Mouse (Mus musculus) heart, embryonic 10.5 days (tissue): ENCODE results near the gene Pla2g4c. TPM values are rescaled to one million over a fixed set of nuclear protein-coding genes. Genes with fewer than 3 reads are reported as not detected.
A peak's percentile ranks its signal among the peaks of the same experiment; 100 is the strongest.
"Not testable (repeated sequence)": the region's sequence is repeated elsewhere in the genome, so short reads cannot be mapped to it uniquely, and the experiment has no call there.

Experiments
- DNase-seq: peaks from one replicate; pipeline ENCODE4 v3.0.0-alpha.2; 2017; ENCODE audit warnings: low spot score
- H3K27ac ChIP-seq: fragments of 300-500 bp; sonication (generic); 2 replicates; pipeline ENCODE4 v1.5.1; 2016; ENCODE audit warnings: mild to moderate bottlenecking
- H3K27me3 ChIP-seq: fragments of 300-500 bp; sonication (generic); 2 replicates; pipeline ENCODE4 v1.6.1; 2016; ENCODE audit warnings: mild to moderate bottlenecking; ENCODE audit not compliant: poor library complexity, insufficient read depth, severe bottlenecking
- H3K36me3 ChIP-seq: fragments of 300-500 bp; sonication (generic); 2 replicates; pipeline ENCODE4 v1.6.1; 2016; ENCODE audit warnings: mild to moderate bottlenecking, moderate library complexity
- H3K4me1 ChIP-seq: fragments of 300-500 bp; sonication (generic); 2 replicates; pipeline ENCODE4 v1.6.1; 2016; ENCODE audit warnings: mild to moderate bottlenecking
- H3K4me3 ChIP-seq: fragments of 300-500 bp; sonication (generic); 2 replicates; pipeline ENCODE4 v1.5.1; 2016; ENCODE audit warnings: mild to moderate bottlenecking, moderate library complexity
- H3K9me3 ChIP-seq: fragments of 300-500 bp; sonication (generic); 2 replicates; pipeline ENCODE4 v1.6.1; 2016; ENCODE audit warnings: mild to moderate bottlenecking, moderate library complexity
- WGBS: fragments of 180-500 bp; shearing (Covaris S2); methylation state at CpG from one replicate; pipeline ENCODE4 v1.1.7; 2016; 5-methylcytosine and 5-hydroxymethylcytosine counted together
- polyA plus RNA-seq: library from polyadenylated mRNA; unstranded; fragments of >200 nt; fragmentation: Nextera tagmentation; extraction: Ambion mirVana; gene quantifications from 2 replicates; pipeline ENCODE4 v1.2.1, GENCODE M21; 2016

Pla2g4c gene
- 0.75 and 1.3 TPM in 2 replicates for polyA plus RNA-seq

DNA sequence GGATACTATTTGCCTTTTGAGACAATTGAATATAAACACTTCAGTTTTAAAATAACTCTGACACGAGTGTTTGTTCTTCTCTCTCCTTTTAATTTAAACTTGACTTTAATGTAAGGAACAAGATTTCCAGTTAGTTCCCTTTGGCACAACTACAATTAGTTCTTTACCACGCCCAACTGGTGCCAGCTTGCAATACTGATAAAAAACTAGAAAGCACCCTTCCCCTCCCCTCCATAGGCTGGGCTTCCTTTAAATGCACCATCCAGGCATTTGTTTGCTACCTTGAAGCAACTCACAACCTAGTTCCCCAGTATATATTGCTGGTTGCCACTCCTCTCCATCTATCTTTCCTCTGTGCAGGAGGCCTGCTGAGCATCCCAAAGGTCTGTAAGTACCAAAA is at the start of gene Pla2g4c:
TSS of gene Pla2g4c (plus strand) at position 340 of the 400 bp plus-strand sequence.
- H3K4me3 ChIP-seq = no peak within 1 kb of the TSS
- H3K36me3 ChIP-seq = peaks cover under 1% of the 10 kb centered on the region; the same call in 1 of the 2 replicates
- no peak within 1 kb of the TSS for H3K27ac ChIP-seq
- H3K4me1 ChIP-seq = no peaks in the 10 kb centered on the region
- WGBS = 85% methylated on average over 2 of the region's 2 CpGs
- no peaks in the 10 kb centered on the region for H3K9me3 ChIP-seq
- no peaks in the 10 kb centered on the region for H3K27me3 ChIP-seq
- no peak for DNase-seq

GRCm38 (mm10) chr7:13277081-13277480 is 47.4 kb upstream of the Pla2g4c start, which contains the start of gene Lig1:
TSS of gene Lig1 (plus strand) at chr7:13277283.
- Histone ChIP-seq H3K27me3 (no peaks in the 10 kb centered on the region), H3K4me1 (peaks cover 6% of the 10 kb centered on the region; the same call in 1 of the 2 replicates), H3K27ac (peak within 1 kb of the TSS; percentile 97), H3K36me3 (peaks cover 56% of the 10 kb centered on the region), H3K9me3 (no peaks in the 10 kb centered on the region), H3K4me3 (peak within 1 kb of the TSS; percentile 78)
- no peak for DNase-seq
- 95% methylated on average over 16 of the region's 16 CpGs for WGBS

- H3K4me3 ChIP-seq = peak overlapping the region; percentile 78
- 33% methylated on average over 2 of the region's 2 CpGs for WGBS
- no peaks in the 10 kb centered on the region for H3K27me3 ChIP-seq
- peaks cover 64% of the 10 kb centered on the region for H3K36me3 ChIP-seq
- no peak for DNase-seq
- no peaks in the 10 kb centered on the region for H3K9me3 ChIP-seq
- H3K27ac ChIP-seq = peak overlapping the region; percentile 97
- H3K4me1 ChIP-seq = peaks cover 6% of the 10 kb centered on the region; the same call in 1 of the 2 replicates
These were observed 46.6 kb upstream of the Pla2g4c start for GRCm38 (mm10) chr7:13277833-13278232.

DNA sequence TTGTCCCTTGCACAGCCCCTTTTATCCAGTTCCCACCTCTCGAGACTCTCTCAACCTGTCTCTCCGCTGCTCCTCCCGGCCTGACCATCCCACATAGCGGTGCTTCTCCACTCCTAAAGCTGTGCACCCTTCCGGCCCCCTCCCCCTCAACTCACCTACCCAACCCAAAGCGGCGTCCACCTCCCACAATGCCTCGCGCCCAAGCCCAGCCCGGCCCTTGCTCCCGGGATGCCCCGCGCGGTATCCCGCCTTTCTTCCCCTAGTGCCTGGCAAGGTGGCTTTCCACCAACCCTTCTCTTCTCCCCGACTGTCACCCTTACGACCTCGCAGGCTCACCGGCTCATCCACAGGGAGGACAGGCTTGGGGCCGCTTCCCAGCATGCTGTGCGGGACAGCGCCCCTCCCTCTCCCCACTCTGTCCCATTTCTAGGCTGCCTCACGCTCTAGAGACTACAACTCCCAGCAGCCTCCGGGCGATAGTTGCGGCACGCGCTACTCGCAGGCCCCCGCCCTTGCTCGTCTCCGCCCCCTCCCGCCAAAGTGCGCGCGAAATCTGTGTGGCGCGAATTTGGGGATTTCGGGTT is 46.1 kb upstream of the Pla2g4c start, which contains the start of gene Zswim9:
TSS of gene Zswim9 (minus strand) at position 414 of the 584 bp plus-strand sequence.
- Histone ChIP-seq H3K27me3 (no peaks in the 10 kb centered on the region), H3K4me1 (peaks cover 6% of the 10 kb centered on the region; the same call in 1 of the 2 replicates), H3K36me3 (peaks cover 69% of the 10 kb centered on the region), H3K9me3 (no peaks in the 10 kb centered on the region), H3K4me3 (peak within 1 kb of the TSS; percentile 78), H3K27ac (peak within 1 kb of the TSS; percentile 97)
- under 1% methylated on average over 39 of the region's 39 CpGs for WGBS
- DNase-seq = peak; percentile 97

DNA sequence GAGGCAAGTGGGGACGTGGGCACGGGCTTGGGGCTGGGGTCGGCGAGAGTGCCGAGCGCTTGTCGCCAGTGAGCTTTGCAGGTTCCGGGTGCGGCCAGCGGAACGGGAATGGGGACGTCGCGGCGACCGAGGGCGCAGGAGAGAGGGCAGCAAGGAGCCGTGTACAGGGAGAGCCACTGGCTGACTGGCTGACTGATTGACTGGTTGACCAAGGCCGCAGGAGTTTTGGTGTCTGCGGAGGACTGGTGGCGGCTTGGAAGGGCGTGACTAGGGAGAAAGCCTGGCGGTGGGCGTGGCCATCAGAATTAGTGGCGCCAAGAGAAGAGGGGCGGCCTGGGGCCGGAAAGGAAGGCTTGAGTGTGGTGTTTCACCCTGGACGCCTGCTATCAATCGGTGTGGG is 45.5 kb upstream of the Pla2g4c start:
- not testable (repeated sequence) for H3K4me1 ChIP-seq, H3K9me3 ChIP-seq, H3K27me3 ChIP-seq, DNase-seq
- H3K4me3 ChIP-seq = peak overlapping the region; percentile 78
- H3K27ac ChIP-seq = peak overlapping the region; percentile 97
- 1% methylated on average over 16 of the region's 29 CpGs for WGBS
- peaks cover 70% of the 10 kb centered on the region for H3K36me3 ChIP-seq

GRCm38 (mm10) chr7:13288621-13289020 is 35.8 kb upstream of the Pla2g4c start:
- Histone ChIP-seq H3K27me3 (no peaks in the 10 kb centered on the region), H3K4me1 (no peaks in the 10 kb centered on the region), H3K27ac (no peak overlapping the region), H3K36me3 (peaks cover 87% of the 10 kb centered on the region), H3K4me3 (no peak overlapping the region), H3K9me3 (no peaks in the 10 kb centered on the region)
- 48% methylated on average over 5 of the region's 5 CpGs for WGBS
- no peak for DNase-seq

DNA sequence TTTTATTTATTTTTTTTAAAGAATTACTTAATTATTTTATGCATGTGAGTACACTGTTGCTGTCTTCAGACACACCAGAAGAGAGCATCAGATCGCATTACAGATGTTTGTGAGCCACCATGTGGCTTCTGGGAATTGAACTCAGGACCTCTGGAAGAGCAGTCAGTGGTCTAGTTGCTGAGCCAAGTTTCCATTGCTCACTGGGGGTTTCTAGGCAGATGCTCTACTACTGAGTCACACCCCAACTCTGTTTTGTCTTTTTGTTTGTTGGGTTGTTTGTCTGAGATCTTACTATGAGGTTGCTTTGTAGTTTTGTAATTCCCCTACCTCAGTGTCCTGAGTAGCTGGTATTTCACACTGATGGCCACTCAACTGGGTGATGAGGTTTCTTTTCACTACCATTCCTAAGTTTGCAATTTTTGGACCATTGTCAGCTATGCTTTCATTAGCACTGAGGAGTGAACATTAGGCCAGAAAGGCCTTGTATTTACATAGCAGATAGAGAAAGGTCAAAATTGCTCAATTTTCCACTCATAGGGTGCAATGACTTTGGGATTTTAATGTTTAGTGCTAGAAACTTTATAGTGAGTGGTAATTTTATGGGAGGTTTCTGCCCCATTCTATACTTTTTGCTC is 34.3 kb upstream of the Pla2g4c start:
- no peaks in the 10 kb centered on the region for H3K27me3 ChIP-seq
- peaks cover 86% of the 10 kb centered on the region for H3K36me3 ChIP-seq
- H3K4me3 ChIP-seq = no peak overlapping the region
- no peak overlapping the region for H3K27ac ChIP-seq
- no peak for DNase-seq
- no peaks in the 10 kb centered on the region for H3K9me3 ChIP-seq
- no peaks in the 10 kb centered on the region for H3K4me1 ChIP-seq
- 97% methylated on average over 1 of the region's 1 CpGs for WGBS

DNA sequence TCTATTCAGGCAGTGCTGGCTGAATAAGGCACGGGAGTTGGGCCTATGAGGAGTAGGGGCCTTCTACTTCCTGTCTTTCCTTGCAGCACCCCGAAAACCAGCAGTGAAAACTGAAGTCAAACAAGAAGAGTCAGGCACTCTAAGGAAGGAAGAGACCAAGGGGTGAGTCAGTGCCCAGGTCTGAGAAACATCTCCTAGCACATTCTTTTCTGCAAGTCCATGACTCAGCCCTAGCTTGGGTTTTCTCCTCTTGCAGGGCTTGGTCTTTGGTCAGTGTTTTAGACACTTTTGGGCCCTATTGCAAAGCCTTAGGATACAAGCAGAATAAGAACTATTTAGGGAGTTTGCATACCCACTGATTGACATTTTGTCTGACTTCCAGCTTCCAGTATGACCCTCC is 33.1 kb upstream of the Pla2g4c start:
- Histone ChIP-seq H3K36me3 (peaks cover 86% of the 10 kb centered on the region), H3K27ac (no peak overlapping the region), H3K27me3 (no peaks in the 10 kb centered on the region), H3K4me1 (no peaks in the 10 kb centered on the region), H3K4me3 (no peak overlapping the region), H3K9me3 (no peaks in the 10 kb centered on the region)
- no peak for DNase-seq
- WGBS = 87% methylated on average over 2 of the region's 2 CpGs

DNA sequence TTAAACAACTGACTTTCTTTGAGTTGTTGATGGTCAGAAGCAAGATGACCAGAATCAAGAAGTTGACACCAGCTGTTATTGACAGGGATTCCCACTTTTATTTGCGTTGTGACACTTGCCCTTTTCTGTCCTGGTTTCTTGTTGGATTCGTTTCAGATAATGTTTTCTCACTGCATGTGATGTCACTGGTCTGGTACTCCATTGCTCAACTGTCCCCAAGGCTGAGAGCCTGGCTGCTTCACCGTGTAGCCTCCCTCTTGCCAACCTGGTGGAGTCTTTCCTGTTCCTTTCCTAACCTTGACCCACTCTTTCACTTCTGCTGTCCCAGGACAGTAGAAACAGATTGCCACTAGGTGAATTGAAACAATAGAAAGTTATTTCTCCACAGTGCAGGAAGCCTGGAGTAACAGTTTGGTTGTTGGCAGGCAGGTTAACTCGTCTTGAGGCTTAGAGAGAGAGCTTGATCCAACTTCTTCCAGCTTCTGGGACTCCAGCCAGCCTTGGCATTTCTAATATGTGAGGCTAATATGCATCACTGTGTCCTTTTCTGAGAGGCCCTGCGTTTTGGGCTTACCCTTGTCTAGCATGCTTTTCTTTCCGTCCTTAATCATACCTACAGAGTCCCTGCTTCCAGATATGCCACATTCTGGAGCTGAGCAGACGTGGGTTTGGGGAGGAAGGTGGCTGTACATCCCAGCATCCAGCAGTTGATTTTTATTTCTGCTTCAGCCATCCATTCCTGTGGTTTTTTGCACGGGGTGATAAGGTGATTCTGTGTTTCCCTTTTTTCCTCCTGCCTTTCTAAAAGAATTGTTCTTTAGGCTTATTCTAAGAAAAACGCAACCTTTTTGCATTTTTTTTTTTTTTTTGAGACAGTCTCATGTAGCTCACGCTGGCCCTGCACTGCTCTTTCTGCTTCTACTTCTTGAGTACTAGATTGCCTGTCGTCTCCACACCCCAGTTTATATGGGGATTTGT is 30.3 kb upstream of the Pla2g4c start:
- no peaks in the 10 kb centered on the region for H3K4me1 ChIP-seq

DNA sequence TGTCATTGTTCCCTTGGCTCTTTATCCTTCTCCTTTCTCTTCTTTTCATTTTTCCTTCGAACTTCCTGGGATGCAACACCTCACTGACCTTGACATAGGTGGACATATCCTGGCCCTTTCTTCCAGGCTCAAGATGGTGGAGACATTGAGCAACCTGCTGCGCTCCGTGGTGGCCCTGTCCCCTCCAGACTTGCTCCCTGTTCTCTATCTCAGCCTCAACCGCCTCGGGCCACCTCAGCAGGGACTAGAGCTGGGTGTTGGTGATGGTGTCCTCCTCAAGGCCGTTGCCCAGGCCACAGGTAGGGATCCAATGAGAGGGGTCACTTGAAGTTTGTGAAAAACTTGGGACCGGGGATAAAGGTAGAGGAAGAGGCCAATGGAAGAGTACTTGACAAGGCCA is 29.2 kb upstream of the Pla2g4c start:
- H3K9me3 ChIP-seq = no peaks in the 10 kb centered on the region
- no peaks in the 10 kb centered on the region for H3K4me1 ChIP-seq
- no peak overlapping the region for H3K27ac ChIP-seq
- no peaks in the 10 kb centered on the region for H3K27me3 ChIP-seq
- peaks cover 98% of the 10 kb centered on the region for H3K36me3 ChIP-seq
- 93% methylated on average over 7 of the region's 7 CpGs for WGBS
- no peak overlapping the region for H3K4me3 ChIP-seq
- peak; percentile 56 for DNase-seq

More for the DNA sequence above, 30.3 kb upstream of the Pla2g4c start:
- no peak overlapping the region for H3K27ac ChIP-seq
- WGBS = 83% methylated on average over 11 of the region's 11 CpGs
- no peak for DNase-seq
- H3K4me3 ChIP-seq = no peak overlapping the region
- no peaks in the 10 kb centered on the region for H3K9me3 ChIP-seq
- no peaks in the 10 kb centered on the region for H3K27me3 ChIP-seq
- peaks cover 98% of the 10 kb centered on the region for H3K36me3 ChIP-seq

DNA sequence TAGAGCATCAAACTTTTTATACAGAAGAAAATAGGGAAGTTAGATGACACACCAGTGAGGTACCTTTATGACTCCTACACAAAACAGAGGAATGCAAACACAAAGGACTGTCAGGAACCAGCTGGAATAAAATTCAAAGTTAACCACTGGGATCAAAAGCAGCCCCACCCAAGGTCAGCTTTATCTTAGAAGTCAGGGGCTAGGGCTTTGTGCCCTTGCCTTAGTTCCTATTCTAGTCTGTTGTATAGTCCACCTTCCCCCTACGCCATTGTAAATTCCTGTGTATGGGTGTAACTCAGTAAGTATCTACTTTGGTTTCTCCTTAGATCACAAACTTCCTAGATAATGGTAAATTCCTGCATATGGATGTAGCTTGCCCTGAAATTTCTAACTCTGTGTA is 26.8 kb upstream of the Pla2g4c start:
- peaks cover 98% of the 10 kb centered on the region for H3K36me3 ChIP-seq
- WGBS = 91% methylated on average over 1 of the region's 1 CpGs

DNA sequence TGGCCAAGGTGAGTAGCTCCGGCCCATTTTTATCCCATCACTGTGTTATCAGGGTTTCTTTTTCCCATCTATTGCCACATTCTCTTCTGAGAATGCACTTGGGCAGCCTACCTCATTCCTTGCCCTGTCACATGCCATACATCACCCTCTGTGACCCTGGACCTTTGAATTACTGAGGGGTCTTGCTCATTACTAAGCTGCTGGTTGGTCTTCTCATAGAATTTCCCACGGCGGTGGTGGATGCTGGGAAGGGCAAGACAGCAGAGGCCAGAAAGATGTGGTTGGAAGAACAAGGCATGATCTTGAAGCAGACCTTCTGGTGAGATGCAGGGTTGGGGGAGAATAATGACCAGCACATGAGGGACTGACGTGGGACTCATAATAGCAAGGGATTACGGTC is 25.6 kb upstream of the Pla2g4c start:
- DNase-seq = peak; percentile 63
- 91% methylated on average over 5 of the region's 5 CpGs for WGBS
- H3K4me1 ChIP-seq = no peaks in the 10 kb centered on the region
- H3K27me3 ChIP-seq = no peaks in the 10 kb centered on the region
- no peak overlapping the region for H3K27ac ChIP-seq
- no peak overlapping the region for H3K4me3 ChIP-seq
- peaks cover 100% of the 10 kb centered on the region for H3K36me3 ChIP-seq
- no peaks in the 10 kb centered on the region for H3K9me3 ChIP-seq

More for the DNA sequence above, 26.8 kb upstream of the Pla2g4c start:
- no peaks in the 10 kb centered on the region for H3K4me1 ChIP-seq
- H3K4me3 ChIP-seq = no peak overlapping the region
- H3K27me3 ChIP-seq = no peaks in the 10 kb centered on the region
- H3K27ac ChIP-seq = no peak overlapping the region
- no peaks in the 10 kb centered on the region for H3K9me3 ChIP-seq
- DNase-seq = no peak
